Mouse (Mus musculus) stomach, embryonic 15.5 days (tissue): Measurements from ENCODE around the gene Alkbh2. TPM values are rescaled to one million over a fixed set of nuclear protein-coding genes. Genes with fewer than 3 reads are reported as not detected.
A peak's percentile ranks its signal among the peaks of the same experiment; 100 is the strongest.

Experiments
- ATAC-seq: fragments of 200-750 bp; cut with Nextera tagmentation; 2 replicates; pipeline ENCODE4 v1.8.0; 2017; ENCODE audit warnings: low read depth, moderate number of reproducible peaks, moderate TSS enrichment; ENCODE audit not compliant: insufficient read depth, low FRiP score
- H3K27ac ChIP-seq: fragments of 300-500 bp; sonication (generic); 2 replicates; pipeline ENCODE4 v1.5.1; 2015; ENCODE audit warnings: mild to moderate bottlenecking, inconsistent platforms
- H3K27me3 ChIP-seq: fragments of 300-500 bp; sonication (generic); replicated peaks from 2 replicates; pipeline ENCODE4 v1.6.1; 2015; ENCODE audit warnings: inconsistent platforms
- H3K36me3 ChIP-seq: fragments of 300-500 bp; sonication (generic); 2 replicates; pipeline ENCODE4 v1.6.1; 2015; ENCODE audit warnings: inconsistent platforms
- H3K4me1 ChIP-seq: fragments of 300-500 bp; sonication (generic); 2 replicates; pipeline ENCODE4 v1.6.1; 2015; ENCODE audit warnings: inconsistent platforms
- H3K4me2 ChIP-seq: fragments of 300-500 bp; sonication (generic); 2 replicates; pipeline ENCODE4 v1.6.1; 2015; ENCODE audit warnings: mild to moderate bottlenecking, inconsistent platforms
- H3K4me3 ChIP-seq: fragments of 300-500 bp; sonication (generic); replicated peaks from 2 replicates; pipeline ENCODE4 v1.5.1; 2015; ENCODE audit warnings: inconsistent platforms
- H3K9ac ChIP-seq: fragments of 300-500 bp; sonication (generic); 2 replicates; pipeline ENCODE4 v1.6.1; 2015; ENCODE audit warnings: inconsistent platforms
- H3K9me3 ChIP-seq: fragments of 300-500 bp; sonication (generic); 2 replicates; pipeline ENCODE4 v1.6.1; 2016; ENCODE audit warnings: inconsistent platforms
- WGBS: fragments of 180-500 bp; shearing (Covaris S2); methylation state at CpG from one replicate; pipeline ENCODE4 v1.1.7; 2015; 5-methylcytosine and 5-hydroxymethylcytosine counted together
- polyA plus RNA-seq: library from polyadenylated mRNA; unstranded; fragments of >200 nt; fragmentation: Nextera tagmentation; extraction: Ambion mirVana; gene quantifications from 2 replicates; pipeline ENCODE4 v1.2.1, GENCODE M21; 2015

Alkbh2 gene
- polyA plus RNA-seq, 1 experiment from 2014 or later, result 13.3 TPM

- ATAC-seq, result no peak
- Histone ChIP-seq H3K4me3 (no peak overlapping the region), H3K27ac (no peak overlapping the region), H3K4me2 (no peak overlapping the region), H3K27me3 (no peaks in the 10 kb centered on the region), H3K9ac (no peak overlapping the region), H3K9me3 (no peaks in the 10 kb centered on the region), H3K4me1 (no peaks in the 10 kb centered on the region), H3K36me3 (no peaks in the 10 kb centered on the region)
- WGBS, result 81% methylated on average over 6 of the region's 6 CpGs
Observed at GRCm38 (mm10) chr5:114161424-114161823, 33.4 kb upstream of the Alkbh2 start.

GRCm38 (mm10) chr5:114157236-114157635 lies 29.2 kb upstream of the Alkbh2 start:
- no peak overlapping the region for H3K4me3 ChIP-seq
- H3K9ac ChIP-seq, result no peak overlapping the region
- H3K4me2 ChIP-seq, result no peak overlapping the region
- H3K36me3 ChIP-seq, result no peaks in the 10 kb centered on the region
- 55% methylated on average over 7 of the region's 7 CpGs for WGBS
- no peak for ATAC-seq
- H3K9me3 ChIP-seq, result no peaks in the 10 kb centered on the region
- H3K4me1 ChIP-seq, result 0 out of 2 replicates have a peak, but pooled peaks cover 4% of the 10 kb centered on the region
- no peak overlapping the region for H3K27ac ChIP-seq
- no peaks in the 10 kb centered on the region for H3K27me3 ChIP-seq

GRCm38 (mm10) chr5:114155168-114155933 lies 27.3 kb upstream of the Alkbh2 start:
- H3K4me2 ChIP-seq, result no peak overlapping the region
- H3K9me3 ChIP-seq, result no peaks in the 10 kb centered on the region
- H3K9ac ChIP-seq, result no peak overlapping the region
- no peak overlapping the region for H3K27ac ChIP-seq
- WGBS, result 52% methylated on average over 9 of the region's 9 CpGs
- 0 out of 2 replicates have a peak, but pooled peaks cover 4% of the 10 kb centered on the region for H3K4me1 ChIP-seq
- no peak overlapping the region for H3K4me3 ChIP-seq
- peak; percentile 68 for ATAC-seq
- H3K27me3 ChIP-seq, result no peaks in the 10 kb centered on the region
- H3K36me3 ChIP-seq, result no peaks in the 10 kb centered on the region

GRCm38 (mm10) chr5:114154765-114155164 lies 26.7 kb upstream of the Alkbh2 start:
- 76% methylated on average over 5 of the region's 5 CpGs for WGBS
- H3K27ac ChIP-seq, result no peak overlapping the region
- H3K27me3 ChIP-seq, result no peaks in the 10 kb centered on the region
- H3K4me2 ChIP-seq, result no peak overlapping the region
- H3K4me1 ChIP-seq, result 0 out of 2 replicates have a peak, but pooled peaks cover 4% of the 10 kb centered on the region
- no peak overlapping the region for H3K4me3 ChIP-seq
- H3K9me3 ChIP-seq, result no peaks in the 10 kb centered on the region
- no peak for ATAC-seq
- no peak overlapping the region for H3K9ac ChIP-seq
- H3K36me3 ChIP-seq, result no peaks in the 10 kb centered on the region

- 0 out of 2 replicates have a peak, but pooled peaks cover 4% of the 10 kb centered on the region for H3K4me1 ChIP-seq
- H3K36me3 ChIP-seq, result no peaks in the 10 kb centered on the region
- H3K27ac ChIP-seq, result no peak overlapping the region
- peak overlapping the region; percentile 43 for H3K4me2 ChIP-seq
- H3K9me3 ChIP-seq, result no peaks in the 10 kb centered on the region
- H3K4me3 ChIP-seq, result peak overlapping the region; percentile 28
- no peaks in the 10 kb centered on the region for H3K27me3 ChIP-seq
- ATAC-seq, result no peak
- WGBS, result 10% methylated on average over 12 of the region's 12 CpGs
- H3K9ac ChIP-seq, result no peak overlapping the region
Observed at GRCm38 (mm10) chr5:114153490-114153889, 25.5 kb upstream of the Alkbh2 start.

GRCm38 (mm10) chr5:114152359-114153092 lies 24.5 kb upstream of the Alkbh2 start:
- WGBS, result 71% methylated on average over 12 of the region's 12 CpGs
- no peak for ATAC-seq
- H3K27ac ChIP-seq, result no peak overlapping the region
- no peak overlapping the region for H3K4me2 ChIP-seq
- H3K4me3 ChIP-seq, result no peak overlapping the region
- H3K9me3 ChIP-seq, result no peaks in the 10 kb centered on the region
- no peaks in the 10 kb centered on the region for H3K27me3 ChIP-seq
- no peak overlapping the region for H3K9ac ChIP-seq
- H3K36me3 ChIP-seq, result no peaks in the 10 kb centered on the region
- H3K4me1 ChIP-seq, result 0 out of 2 replicates have a peak, but pooled peaks cover 4% of the 10 kb centered on the region

GRCm38 (mm10) chr5:114147043-114147972 lies 19.3 kb upstream of the Alkbh2 start:
- Histone ChIP-seq H3K36me3 (no peaks in the 10 kb centered on the region), H3K27ac (peak overlapping the region; percentile 28), H3K4me2 (no peak overlapping the region), H3K9me3 (no peaks in the 10 kb centered on the region), H3K4me3 (no peak overlapping the region), H3K27me3 (no peaks in the 10 kb centered on the region), H3K9ac (no peak overlapping the region), H3K4me1 (peaks cover 8% of the 10 kb centered on the region; the same call in 1 of the 2 replicates)
- ATAC-seq, result peak; percentile 51; the same call in 1 of the 2 replicates
- 71% methylated on average over 14 of the region's 14 CpGs for WGBS

GRCm38 (mm10) chr5:114146028-114146888 lies 18.2 kb upstream of the Alkbh2 start, which contains the start of gene Acacb:
Gene Acacb (plus strand): TSS chr5:114146535.
- H3K4me3 ChIP-seq, result no peak within 1 kb of the TSS
- H3K27ac ChIP-seq, result peak within 1 kb of the TSS; percentile 28
- H3K4me1 ChIP-seq, result peaks cover 8% of the 10 kb centered on the region; the same call in 1 of the 2 replicates
- ATAC-seq, result no peak
- H3K9ac ChIP-seq, result no peak within 1 kb of the TSS
- 33% methylated on average over 19 of the region's 19 CpGs for WGBS
- H3K36me3 ChIP-seq, result no peaks in the 10 kb centered on the region
- H3K27me3 ChIP-seq, result no peaks in the 10 kb centered on the region
- H3K4me2 ChIP-seq, result peak within 1 kb of the TSS; percentile 21; the same call in 1 of the 2 replicates
- no peaks in the 10 kb centered on the region for H3K9me3 ChIP-seq

GRCm38 (mm10) chr5:114139175-114139574 lies 11.2 kb upstream of the Alkbh2 start:
- Histone ChIP-seq H3K4me3 (no peak overlapping the region), H3K27me3 (no peaks in the 10 kb centered on the region), H3K27ac (peak overlapping the region; percentile 65), H3K9ac (no peak overlapping the region), H3K36me3 (no peaks in the 10 kb centered on the region; the same call in 1 of the 2 replicates), H3K4me2 (peak overlapping the region; percentile 6; the same call in 1 of the 2 replicates), H3K9me3 (no peaks in the 10 kb centered on the region), H3K4me1 (peaks cover 26% of the 10 kb centered on the region)
- ATAC-seq, result peak; percentile 47
- 50% methylated on average over 9 of the region's 9 CpGs for WGBS

- ATAC-seq, result no peak
- Histone ChIP-seq H3K27ac (peak overlapping the region; percentile 65), H3K9ac (no peak overlapping the region), H3K9me3 (no peaks in the 10 kb centered on the region), H3K27me3 (no peaks in the 10 kb centered on the region), H3K4me2 (peak overlapping the region; percentile 6; the same call in 1 of the 2 replicates), H3K36me3 (no peaks in the 10 kb centered on the region; the same call in 1 of the 2 replicates), H3K4me3 (no peak overlapping the region), H3K4me1 (peaks cover 28% of the 10 kb centered on the region)
- 62% methylated on average over 21 of the region's 21 CpGs for WGBS
Observed at GRCm38 (mm10) chr5:114138277-114139164, 10.5 kb upstream of the Alkbh2 start.
